Mouse (Mus musculus) layer of hippocampus, adult 2 months (tissue): Measurements from ENCODE around the gene Hip1r. TPM values are rescaled to one million over a fixed set of nuclear protein-coding genes. Genes with fewer than 3 reads are reported as not detected.

Experiments
- DNase-seq, 2 experiments: peaks; one replicate each; pipeline ENCODE4 v3.0.0; 2022; ENCODE audit warnings: low spot score in 2 of 2
- H3K27ac ChIP-seq: fragments of 200-600 bp; 2 replicates; pipeline ENCODE4 v1.8.1; 2022
- H3K4me3 ChIP-seq: fragments of 200-600 bp; 2 replicates; pipeline ENCODE4 v1.8.1; 2022; ENCODE audit warnings: mild to moderate bottlenecking
- CTCF ChIP-seq: fragments of 200-600 bp; conservative IDR thresholded peaks from 2 replicates; pipeline ENCODE4 v1.8.1; 2022; ENCODE audit warnings: antibody characterized with exemption, mild to moderate bottlenecking, moderate library complexity
- total RNA-seq, 2 experiments: library from RNA; stranded (reverse); gene quantifications; 2 replicates each; pipeline ENCODE4 v1.2.3; 2021

Hip1r gene
- total RNA-seq, 2 experiments from 2014 or later: 42.8 to 43.8 TPM

DNA sequence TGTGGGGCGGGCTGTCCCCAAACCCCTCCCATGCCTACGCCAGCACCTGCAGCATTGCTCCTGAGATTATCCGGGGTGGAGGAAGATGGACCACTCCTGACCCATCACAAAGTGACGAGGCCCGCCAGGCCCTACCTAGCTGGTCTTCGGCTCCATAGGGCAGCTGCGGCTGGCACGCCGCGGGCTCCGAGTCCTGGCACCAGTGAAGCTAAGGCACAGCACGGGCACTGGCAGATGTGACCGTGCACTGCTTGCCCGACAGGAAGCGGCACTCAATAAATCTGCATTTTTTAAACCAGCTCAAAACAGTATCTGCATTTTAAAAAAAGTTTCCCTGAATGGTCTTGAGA, 31.7 kb downstream of the Hip1r start:
- peak overlapping the region; percentile 65 for H3K27ac ChIP-seq
- no peak overlapping the region for H3K4me3 ChIP-seq
- DNase-seq: no peak
- TF ChIP-seq CTCF: no peak

DNA sequence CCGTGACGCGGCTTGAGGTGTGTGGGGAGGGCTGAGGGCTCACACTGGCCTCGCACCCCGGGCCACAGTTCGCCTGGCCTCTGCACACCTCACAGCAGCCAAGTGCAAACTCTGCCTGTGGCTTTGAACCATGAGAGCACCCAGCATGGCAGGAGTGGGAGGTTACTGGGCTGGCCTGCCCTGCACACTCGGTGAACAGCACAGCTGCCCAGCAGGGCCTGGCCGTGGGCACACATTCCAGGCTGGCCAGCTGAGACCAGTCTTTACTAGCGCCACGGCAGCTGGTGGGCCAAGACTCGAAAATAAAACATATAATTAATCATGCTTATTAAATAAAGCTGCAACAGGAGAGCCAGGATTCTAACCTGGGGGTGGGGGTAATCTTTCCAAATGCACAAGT, 32.2 kb downstream of the Hip1r start:
- no peak overlapping the region for H3K4me3 ChIP-seq
- H3K27ac ChIP-seq: peak overlapping the region; percentile 55; the same call in 1 of the 2 replicates
- no peak for DNase-seq
- no peak for TF ChIP-seq CTCF

DNA sequence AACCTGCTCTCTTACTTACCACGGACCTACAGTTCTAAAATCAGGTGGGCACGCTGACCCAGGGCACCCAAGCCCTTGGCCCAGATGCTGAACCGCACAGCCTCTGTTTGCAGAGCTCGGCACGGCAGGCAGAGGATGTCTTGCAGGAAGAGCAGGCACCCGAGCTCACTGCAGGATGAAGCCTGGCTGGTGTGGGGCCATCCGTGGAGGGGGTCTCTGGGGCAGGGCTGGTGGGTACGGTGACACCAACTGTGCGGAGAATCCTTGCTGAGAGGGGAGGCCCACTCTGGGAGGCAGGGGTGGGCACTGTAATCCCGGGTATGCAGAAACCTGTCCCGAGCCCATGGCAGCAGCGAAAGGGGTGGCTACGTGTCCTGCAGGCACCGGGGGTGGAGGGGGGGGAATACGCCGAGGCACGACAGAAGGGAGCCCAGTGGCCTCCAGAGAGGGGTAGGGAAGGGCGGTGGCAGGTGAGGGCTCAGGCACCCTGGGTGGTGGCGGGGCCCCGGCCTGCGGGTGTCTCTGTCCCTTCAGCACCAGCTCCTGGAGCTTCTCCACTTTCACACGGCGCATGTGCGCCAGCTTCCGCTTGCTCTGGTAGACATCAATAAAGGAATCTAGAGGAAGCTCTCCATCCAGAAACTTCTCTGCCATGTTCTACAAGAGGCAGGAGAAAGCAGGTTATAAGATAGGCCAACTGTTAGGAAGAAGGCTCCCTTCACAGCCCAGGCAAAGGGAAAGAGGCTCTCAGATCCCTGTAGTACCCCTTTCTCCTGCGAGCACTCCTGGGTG, 32.9 kb downstream of the Hip1r start:
- no peak for TF ChIP-seq CTCF
- Histone ChIP-seq H3K4me3 (no peak overlapping the region), H3K27ac (peak overlapping the region; percentile 55; the same call in 1 of the 2 replicates)
- DNase-seq: no peak

DNA sequence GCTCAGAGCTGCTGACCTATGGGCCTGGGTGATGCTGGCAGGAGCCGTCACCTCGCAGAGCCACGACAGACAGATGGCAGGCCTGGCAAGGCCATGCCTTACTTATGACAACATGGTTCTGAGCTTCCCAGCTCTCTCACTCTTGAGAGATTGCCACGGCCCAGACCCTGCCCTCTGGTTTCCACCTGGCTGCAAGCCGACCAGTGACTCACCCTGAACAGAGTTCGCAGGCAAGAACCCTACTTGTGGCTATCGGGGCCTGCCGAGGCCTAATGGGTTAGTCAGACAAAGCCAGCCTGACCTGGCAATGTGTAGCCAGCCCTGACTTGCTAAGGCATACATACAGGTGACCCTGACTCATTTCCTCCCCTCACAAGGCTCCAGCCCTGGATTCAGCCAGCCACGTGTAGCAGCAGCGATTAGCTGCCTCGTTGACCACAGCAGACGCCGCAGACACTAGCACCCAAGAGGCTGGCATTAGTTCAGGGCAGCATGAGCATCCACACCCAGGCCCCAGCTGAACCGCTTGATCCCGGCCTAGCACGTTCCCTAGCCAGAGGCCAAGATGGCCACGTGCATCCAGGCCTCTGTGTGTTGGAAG, 33.6 kb downstream of the Hip1r start:
- TF ChIP-seq CTCF: no peak
- Histone ChIP-seq H3K27ac (peak overlapping the region; percentile 55; the same call in 1 of the 2 replicates), H3K4me3 (no peak overlapping the region)
- DNase-seq: no peak

DNA sequence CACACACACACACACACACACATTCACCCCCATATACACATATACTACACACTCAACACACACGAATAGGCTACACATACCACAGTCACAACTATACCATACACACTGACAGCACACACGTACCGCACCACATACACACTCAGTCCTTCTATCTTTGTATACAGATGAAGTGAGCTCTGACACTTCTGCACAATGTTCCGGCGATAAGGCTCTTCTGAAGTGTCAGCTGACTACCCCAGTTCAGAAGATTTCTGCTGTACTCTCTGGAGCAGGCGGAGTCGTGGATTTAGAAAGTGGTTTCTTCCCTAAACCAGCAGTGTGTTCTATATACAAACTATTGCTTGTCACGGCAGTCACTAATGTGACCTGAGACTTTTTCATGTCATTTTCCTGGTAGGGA, 36.6 kb downstream of the Hip1r start:
- no peak overlapping the region for H3K4me3 ChIP-seq
- DNase-seq: no peak
- TF ChIP-seq CTCF: no peak
- H3K27ac ChIP-seq: peak overlapping the region; percentile 85; the same call in 1 of the 2 replicates

DNA sequence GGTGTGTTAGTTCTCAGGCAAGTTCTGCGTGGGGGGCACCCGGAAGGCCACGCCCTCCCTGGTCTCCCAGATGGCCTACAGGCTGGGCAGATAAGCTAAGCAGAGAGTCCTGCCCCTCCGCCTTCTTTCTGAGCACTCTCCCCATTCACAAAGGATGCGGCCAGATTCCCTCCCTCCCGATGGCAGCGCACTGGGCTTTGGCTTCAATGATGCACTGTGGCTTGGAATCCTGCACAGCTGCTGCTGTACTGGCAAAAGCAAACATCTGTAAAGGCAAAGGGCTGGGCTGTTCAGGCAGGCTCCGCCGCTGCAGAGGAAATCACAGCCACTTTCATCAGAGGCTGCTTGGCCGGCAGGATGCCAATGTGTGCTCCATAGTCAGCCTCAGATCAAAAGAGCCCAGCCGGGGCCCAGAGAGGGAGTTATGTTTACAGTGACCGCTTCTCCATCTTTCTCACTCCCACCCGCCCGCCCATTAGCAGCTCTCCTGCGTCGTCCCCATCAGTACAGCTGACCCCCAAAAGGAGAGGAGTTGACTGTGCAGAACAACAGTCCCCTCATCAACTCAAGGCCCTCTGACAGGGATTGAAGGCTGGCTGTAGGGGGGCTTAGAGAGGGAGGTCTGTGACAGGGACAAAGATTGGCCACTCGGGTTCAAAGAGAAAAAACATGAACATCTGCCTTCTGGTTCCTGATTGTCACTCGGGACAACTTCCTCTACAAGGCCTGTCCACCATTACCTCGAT, 37.7 kb downstream of the Hip1r start:
- DNase-seq: no peak
- Histone ChIP-seq H3K27ac (peak overlapping the region; percentile 85), H3K4me3 (peak overlapping the region; percentile 17; the same call in 1 of the 2 replicates)
- TF ChIP-seq CTCF: no peak

DNA sequence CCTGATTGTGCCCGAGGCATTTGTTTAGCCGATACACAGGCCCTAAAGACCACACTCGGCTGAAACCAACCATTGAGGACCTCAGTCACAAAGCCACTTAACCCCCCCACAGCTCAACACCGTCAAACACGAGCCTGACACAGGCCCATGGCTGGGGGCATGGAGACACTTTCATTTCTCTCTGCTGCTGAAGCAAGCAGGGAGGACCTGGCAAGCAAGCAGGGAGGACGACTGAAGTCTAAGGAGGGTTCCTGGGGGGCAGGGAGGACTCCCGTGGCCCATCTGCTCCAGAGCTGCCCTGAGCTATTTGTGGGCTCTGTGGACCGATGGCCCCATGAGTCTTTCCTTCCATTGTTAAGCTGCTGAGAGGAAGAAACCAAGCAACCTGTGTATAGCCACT, 38.5 kb downstream of the Hip1r start:
- DNase-seq: no peak
- H3K27ac ChIP-seq: peak overlapping the region; percentile 85
- no peak for TF ChIP-seq CTCF
- H3K4me3 ChIP-seq: peak overlapping the region; percentile 9; the same call in 1 of the 2 replicates

DNA sequence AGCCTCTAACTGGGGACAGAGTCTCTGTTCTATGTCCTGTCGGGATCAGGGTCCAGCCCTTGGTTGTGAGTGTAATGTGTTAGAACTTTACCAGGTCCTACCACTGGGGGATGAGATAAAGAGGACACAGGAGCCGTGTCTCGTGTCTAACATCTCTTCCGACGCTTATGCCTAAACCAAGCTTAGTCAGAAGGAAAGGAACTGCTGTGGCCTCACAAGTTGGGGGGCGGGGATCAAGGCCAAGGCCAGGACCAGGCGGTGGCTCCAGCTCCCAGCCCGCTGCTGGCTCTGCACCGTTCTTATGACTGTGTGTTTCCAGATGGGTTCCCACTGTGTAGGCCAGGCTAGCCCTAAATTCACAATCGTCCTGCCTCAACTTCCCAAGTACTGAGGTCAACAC, 39.5 kb downstream of the Hip1r start:
- TF ChIP-seq CTCF: peak; percentile 40
- no peak for DNase-seq
- peak overlapping the region; percentile 85 for H3K27ac ChIP-seq
- no peak overlapping the region for H3K4me3 ChIP-seq

DNA sequence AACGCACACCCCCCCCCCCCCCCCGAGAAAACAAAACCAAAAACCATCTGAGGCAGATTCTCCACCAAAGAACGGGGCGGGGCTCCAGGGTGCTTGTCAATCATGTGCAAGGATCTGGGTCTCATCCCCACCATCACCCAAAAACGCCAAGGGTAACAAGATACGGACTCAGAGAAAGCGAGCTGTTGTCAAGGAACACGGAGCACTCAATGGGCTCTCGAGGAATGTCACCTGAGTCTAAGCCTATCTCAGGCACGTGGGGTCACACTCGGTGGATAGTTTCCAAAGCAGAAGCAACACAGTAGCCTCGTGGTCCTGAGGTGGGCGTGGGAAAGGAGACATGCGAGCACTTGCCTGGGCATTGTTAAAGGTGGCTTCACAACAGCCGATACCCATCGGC, 40.3 kb downstream of the Hip1r start:
- Histone ChIP-seq H3K4me3 (no peak overlapping the region), H3K27ac (peak overlapping the region; percentile 67)
- TF ChIP-seq CTCF: no peak
- DNase-seq: no peak

DNA sequence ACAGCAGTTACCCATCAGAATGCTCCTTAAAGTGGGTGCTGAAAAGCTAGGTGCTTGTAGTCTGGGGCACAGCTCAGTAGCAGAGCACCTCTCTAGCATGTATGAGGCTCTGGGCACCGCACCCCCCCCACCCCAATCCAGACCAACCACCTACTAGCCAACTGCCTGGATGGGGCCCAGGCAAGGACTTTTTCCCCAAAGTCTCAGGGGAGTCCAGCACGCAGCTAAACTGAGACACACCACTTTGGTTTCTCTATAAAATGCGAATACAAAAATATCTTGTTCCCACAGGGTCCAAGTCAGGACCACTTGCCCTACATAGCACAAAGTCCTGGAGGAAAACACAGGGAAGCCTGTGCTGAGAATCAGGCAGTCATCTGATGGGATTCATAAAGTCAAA, 40.8 kb downstream of the Hip1r start:
- Histone ChIP-seq H3K27ac (peak overlapping the region; percentile 67), H3K4me3 (no peak overlapping the region; the same call in 1 of the 2 replicates)
- DNase-seq: no peak
- no peak for TF ChIP-seq CTCF

DNA sequence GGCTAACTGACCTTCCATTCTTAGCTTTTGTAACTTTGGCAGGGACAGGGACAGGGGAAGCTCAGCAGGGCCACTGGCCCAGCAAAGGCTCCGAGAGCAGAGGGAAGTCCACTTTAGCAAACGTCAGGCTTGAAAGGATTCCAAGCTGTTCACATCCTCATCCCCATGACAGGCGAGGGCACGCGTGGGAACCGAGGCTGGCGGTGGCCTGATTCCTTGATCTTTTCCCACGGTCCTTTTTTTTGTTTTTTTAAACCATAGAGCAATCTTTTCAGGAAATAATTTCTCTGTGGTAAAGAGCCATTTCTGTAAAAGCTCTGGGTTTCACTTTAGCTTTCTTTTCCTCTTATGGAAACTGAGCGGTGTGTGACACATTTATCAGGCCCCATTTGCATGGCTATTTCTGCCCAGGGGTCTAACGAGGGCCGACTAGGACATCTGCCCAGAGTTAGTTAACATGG, 41.4 kb downstream of the Hip1r start:
- Histone ChIP-seq H3K4me3 (peak overlapping the region; percentile 20), H3K27ac (peak overlapping the region; percentile 67)
- no peak for TF ChIP-seq CTCF
- DNase-seq: no peak

DNA sequence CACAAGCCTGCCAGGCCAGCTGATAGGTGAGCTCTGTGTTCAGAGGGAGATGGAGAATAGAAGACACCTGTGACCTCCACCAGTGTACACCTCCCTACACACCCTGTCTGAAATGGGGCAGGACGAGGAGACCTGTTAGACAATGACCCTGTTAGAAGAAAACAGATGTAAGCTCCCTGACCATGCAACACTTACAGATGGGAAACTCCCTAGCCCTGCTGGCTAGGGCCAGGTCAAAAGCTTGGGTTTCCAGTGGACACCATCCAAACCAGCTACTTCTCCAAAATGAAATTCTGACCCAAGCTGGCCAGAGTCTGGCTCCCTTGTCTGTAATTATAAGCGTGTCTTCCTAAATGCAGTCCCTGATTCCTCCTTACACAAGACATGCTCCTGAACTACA, 42.3 kb downstream of the Hip1r start:
- no peak for TF ChIP-seq CTCF
- H3K27ac ChIP-seq: peak overlapping the region; percentile 87; the same call in 1 of the 2 replicates
- no peak for DNase-seq
- no peak overlapping the region for H3K4me3 ChIP-seq

DNA sequence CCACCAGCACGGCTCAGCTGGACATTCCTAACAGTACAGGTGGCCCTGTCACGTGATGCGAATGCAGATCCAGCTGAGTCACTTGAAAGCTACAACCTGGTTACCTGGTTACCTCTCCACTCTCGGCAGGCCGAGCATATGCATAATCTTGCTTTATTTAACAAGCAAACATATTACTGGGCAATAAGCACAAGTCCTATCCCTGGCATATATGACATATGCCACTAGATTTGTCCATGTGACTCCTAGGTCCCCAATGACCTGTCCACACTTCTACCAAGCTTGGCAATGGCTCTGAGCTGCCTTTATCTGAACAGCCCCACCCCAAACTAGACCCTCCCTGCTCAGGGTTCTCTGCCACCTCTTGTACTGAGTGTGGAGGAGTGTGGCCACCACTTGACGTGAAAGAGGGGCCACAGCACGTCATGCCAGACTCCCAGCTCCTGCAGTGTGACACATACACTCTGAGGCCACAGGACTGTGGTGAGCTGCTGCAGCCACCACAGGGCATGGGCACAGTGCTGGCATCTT, 42.9 kb downstream of the Hip1r start:
- Histone ChIP-seq H3K27ac (peak overlapping the region; percentile 87), H3K4me3 (no peak overlapping the region)
- no peak for TF ChIP-seq CTCF
- DNase-seq: no peak
